Mouse (Mus musculus): ENCODE measurements around the gene Zcrb1.
"Not testable (repeated sequence)": the region's sequence is repeated elsewhere in the genome, so short reads cannot be mapped to it uniquely, and the experiment has no call there.

Gene Zcrb1

DNA sequence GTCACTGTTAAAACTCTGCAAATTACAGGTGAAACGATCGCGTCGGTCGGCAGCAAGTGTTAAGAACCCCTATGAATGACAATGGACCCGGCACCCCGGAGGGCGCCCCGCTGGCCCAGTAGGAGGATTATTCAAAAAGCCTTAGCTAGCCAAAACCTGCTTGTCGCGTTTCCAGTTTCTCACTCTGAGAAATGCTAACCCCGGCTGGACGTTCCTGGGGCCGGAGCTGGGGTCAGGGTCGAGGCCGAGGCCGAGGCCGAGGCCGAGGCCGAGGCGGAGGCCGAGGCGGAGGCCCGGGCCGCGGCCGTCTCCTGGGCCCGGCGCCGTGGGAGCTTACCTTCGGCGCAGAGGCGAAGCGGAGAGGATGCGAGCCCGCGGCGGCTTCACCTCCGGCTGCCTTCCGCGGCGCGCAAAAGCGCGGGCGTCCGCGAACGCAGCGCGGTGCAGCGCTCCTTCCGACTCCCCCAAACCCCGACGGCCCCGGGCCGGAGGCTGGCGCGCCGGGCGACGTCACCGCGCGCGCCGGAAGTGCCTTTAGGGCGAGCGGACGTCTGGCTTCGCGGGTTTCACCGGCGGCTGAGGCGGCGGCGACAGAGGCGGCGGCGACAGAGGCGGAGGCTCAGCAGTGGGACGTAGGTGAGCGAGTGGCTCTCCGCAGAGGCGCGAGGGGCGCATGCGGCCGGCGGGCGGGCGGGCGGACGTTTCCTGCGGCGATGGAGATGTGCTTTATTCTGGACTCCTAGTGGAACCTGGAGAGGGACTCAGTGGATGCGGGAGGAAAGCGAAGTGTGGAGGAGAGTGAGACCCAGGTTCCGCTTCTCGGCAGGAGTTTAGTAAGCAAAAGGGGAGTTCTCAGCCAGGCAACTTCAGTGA, at the start of gene Zcrb1, which contains the start of gene Pphln1:
TSS of gene Zcrb1 (minus strand) at position 509 of the 873 bp plus-strand sequence.
TSS of gene Pphln1 (plus strand) at position 525 of the 873 bp plus-strand sequence.
- peak; percentile 85 for DNase-seq

DNA sequence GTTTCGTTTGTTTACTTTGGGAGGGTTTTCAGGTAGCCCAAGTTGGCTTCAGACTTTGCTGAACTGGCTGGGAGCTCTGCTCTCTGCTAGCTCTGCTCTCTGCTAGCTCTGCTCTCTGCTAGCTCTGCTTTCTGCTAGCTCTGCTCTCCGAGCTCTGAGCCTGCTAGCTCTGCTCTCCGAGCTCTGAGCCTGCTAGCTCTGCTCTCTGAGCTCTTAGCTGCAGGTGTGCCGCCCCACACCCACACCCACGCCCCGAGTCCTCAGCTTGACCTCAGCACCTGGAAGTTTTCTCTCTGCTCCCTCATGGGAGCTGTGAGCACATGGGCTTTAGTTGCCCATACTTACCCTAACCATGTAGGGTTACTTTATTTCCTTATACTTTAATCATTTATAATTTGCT, 45.5 kb upstream of the Zcrb1 start:
- DNase-seq: no peak

DNA sequence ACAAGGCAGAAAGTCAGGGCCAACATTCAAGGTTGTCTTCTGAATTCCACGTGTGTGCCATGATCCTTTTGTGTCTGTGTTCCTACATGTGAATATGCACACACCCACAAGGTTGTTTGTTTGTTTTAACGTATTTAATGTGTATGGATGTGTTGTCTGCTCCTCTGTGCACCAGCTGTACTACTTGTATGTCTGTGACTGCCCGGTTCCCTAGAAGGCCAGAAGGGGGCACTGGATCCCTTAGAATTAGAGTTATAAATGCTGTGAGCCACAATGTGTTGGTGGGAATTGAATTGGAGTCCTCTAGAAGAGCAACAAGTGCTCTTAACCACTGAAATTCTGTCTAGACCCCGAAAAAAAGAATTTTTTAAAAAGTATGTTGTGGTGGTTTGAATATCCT, 44.1 kb upstream of the Zcrb1 start:
- no peak for DNase-seq

DNA sequence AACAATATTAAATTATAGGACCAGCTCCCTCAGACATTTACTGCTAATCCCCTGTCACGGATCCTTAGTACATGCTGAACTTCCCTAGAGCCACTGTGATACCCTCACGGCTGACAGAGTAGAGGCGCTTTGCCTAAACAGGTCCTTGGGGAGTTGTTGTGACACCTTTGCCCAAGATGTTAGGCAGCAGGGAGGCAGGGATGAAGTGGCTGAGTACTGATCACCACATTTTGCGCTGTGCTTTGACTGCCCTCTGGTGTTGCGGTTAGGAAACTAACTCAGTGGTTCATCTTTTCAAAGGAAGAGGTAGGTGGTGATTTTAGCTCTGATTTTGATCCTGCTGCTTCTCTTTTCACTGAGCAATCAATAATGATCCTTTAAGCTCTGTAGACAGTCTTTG, 40.5 kb upstream of the Zcrb1 start:
- DNase-seq: peak; percentile 72

DNA sequence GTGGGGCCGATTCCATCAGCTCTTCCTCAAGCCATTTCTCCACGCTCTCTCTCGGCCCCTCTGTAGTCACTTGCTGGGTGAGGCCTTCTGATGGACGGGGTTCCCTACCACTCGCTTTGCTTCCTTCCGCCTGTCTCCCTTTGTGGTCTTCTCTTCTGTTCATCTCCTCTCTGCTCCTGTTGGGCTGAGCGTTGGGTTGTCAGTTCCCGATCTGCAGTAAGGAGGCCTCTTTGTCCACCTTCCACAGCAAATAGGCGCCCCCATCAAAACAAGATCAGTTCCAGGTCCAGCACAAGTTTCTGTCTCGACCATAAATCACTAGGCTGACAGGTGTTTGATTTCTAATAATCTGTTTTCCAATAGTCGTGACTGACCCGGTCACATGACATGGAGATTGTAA, 37.9 kb upstream of the Zcrb1 start:
- DNase-seq: no peak

- DNase-seq: no peak
Measured at GRCm38 (mm10) chr15:93433811-93434210, 35.7 kb upstream of the Zcrb1 start.

DNA sequence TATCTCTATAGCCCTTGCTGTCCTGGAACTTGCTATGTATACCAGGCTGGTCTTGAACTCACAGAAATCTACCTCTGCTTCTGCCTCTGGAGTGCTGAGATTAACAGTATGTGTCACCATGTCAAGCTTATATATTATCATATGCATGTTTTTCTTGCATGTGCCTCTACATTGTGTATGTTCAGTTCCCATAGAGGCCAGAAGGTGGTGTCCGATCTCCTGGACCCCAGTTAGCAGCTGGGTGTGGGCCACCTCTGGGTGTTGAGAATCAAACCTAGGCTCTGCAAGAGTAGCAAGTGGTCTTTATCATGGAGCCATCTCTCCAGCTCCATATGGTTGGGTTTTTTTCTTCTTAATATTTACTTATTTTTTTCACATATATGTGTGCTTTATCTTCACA, 24.4 kb upstream of the Zcrb1 start:
- DNase-seq: no peak

- DNase-seq: no peak
Measured at GRCm38 (mm10) chr15:93420596-93420995, 22.5 kb upstream of the Zcrb1 start.

GRCm38 (mm10) chr15:93416300-93416699, 18.2 kb upstream of the Zcrb1 start:
- DNase-seq: peak; percentile 13

DNA sequence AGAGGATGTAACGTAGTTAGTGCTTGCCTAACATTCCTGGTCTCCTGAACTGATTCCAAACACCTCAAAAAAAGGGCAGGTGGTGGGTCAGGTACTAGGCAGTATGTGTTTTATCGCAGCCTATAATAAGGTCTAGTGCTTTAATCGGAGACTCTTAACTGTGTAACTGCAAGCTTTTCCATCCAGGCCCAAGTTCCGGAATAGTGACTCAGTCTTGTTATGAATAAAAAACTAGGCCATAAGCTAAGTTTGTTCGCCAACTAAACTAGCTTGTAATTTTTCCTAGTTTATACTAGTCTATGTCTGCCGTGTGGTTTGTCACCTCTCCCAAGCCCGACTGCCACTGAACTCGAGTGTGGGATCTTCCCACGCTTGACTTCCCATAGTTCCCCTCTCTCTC, 16.3 kb upstream of the Zcrb1 start:
- no peak for DNase-seq

DNA sequence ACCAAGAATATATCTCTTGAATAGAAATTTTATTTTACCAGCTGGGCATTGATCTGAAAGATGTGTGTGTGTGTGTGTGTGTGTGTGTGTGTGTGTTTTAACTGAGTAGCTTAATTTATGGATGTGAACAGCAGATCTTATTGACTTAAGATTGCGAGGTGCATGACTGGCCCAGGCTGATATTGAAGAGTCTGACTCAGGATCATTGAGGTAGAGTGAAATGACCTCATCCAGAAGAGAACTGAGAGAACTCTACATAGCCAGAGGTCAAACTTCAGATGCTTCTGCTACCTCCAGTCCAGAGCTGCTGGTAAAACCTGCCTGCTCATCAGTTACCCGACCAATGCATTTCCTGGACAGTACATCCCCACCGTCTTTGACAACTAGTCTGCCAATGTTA, 14.3 kb upstream of the Zcrb1 start:
- DNase-seq: no peak

DNA sequence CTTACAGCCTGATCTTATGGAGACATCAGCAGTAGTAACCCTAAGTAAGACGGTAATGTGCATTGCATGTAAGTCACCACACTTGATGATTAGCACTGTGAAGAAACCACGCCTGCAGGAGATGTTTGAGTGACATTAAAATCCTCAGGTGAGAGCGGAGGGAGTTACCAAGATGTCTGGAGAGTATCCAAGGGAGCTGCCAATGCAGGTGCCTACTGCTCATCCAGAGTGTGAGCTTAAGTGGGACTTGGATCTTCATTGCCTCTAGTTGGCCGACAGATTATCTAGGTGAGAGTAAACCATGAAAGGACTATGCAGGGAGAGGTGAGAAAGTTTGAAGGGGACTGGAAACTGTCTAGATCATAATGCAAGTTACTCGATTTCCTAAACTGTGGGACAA, 8.4 kb upstream of the Zcrb1 start:
- no peak for DNase-seq

GRCm38 (mm10) chr15:93405446-93405986, 7.4 kb upstream of the Zcrb1 start:
- no peak for DNase-seq

- DNase-seq: no peak
Measured at GRCm38 (mm10) chr15:93404849-93405248, 6.7 kb upstream of the Zcrb1 start.

DNA sequence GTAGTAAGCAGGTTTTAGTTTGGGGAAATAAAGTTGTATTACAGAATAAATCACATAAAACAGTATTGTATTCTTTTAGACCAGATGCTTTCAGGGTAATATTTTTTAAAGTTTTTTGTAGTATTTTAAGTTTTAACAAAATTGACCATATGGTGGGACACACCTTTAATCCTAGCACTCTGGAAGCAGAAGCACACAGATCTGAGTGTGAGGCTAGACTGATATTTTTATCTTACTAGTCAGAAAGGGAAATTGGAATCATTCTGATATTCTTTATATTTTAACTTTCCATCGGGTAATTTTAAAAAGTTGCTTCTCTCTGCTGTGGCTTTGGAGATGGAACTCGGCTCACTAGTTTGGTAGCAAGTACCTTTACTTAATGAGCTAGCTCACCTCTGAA, 4.6 kb upstream of the Zcrb1 start:
- DNase-seq: no peak

DNA sequence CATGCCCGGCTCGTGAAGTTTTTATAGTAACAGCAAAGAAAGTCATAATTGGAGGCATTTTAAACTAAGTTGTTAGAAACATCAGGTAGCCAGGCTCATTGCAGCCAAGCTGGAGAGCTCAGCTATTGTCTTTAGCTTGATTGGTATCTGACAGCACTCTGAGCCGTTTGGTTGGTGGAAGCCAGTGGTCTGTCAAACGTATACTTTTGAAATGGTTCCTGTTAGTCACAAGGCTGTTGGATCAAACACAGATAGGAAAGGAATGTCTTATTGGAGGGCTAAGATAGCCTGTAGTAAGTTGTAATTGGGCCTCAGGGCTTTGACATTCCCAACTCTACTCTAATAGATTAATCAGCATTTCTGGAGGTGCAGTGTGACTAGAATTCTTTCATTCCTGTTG, 3.3 kb upstream of the Zcrb1 start:
- no peak for DNase-seq

GRCm38 (mm10) chr15:93398699-93399540, 786 bp upstream of the Zcrb1 start:
- peak; percentile 6 for DNase-seq

GRCm38 (mm10) chr15:93397269-93397668, 865 bp downstream of the Zcrb1 start:
- DNase-seq: no peak

- DNase-seq: no peak
Measured at GRCm38 (mm10) chr15:93381337-93381736, 16.8 kb downstream of the Zcrb1 start.

GRCm38 (mm10) chr15:93379177-93379576, 19.0 kb downstream of the Zcrb1 start:
- DNase-seq: no peak

GRCm38 (mm10) chr15:93375696-93376095, 22.4 kb downstream of the Zcrb1 start:
- no peak for DNase-seq

- DNase-seq: not testable (repeated sequence)
Measured at GRCm38 (mm10) chr15:93372525-93373119, 25.5 kb downstream of the Zcrb1 start.

- no peak for DNase-seq
Measured at GRCm38 (mm10) chr15:93371838-93372237, 26.3 kb downstream of the Zcrb1 start.

All from lung, postnatal 10 days (tissue).